Mouse (Mus musculus) intestine, embryonic 16.5 days (tissue): ENCODE measurements around the gene Ptpn14. TPM values are rescaled to one million over a fixed set of nuclear protein-coding genes. Genes with fewer than 3 reads are reported as not detected.

Experiments used
- ATAC-seq: fragments of 200-750 bp; cut with Nextera tagmentation; 2 replicates; pipeline ENCODE4 v1.8.0; 2017; ENCODE audit warnings: moderate TSS enrichment, moderate library complexity
- H3K27ac ChIP-seq: fragments of 300-500 bp; sonication (generic); 2 replicates; pipeline ENCODE4 v1.5.1; 2014; ENCODE audit warnings: mild to moderate bottlenecking, low read length
- H3K27me3 ChIP-seq: fragments of 300-500 bp; sonication (generic); replicated peaks from 2 replicates; pipeline ENCODE4 v1.6.1; 2014; ENCODE audit warnings: low read length, control low read depth, mixed read lengths; ENCODE audit not compliant: control insufficient read depth, insufficient read depth
- H3K36me3 ChIP-seq: fragments of 300-500 bp; sonication (generic); 2 replicates; pipeline ENCODE4 v1.6.1; 2014; ENCODE audit warnings: low read length, control low read depth; ENCODE audit not compliant: control insufficient read depth, insufficient read depth
- H3K4me1 ChIP-seq: fragments of 300-500 bp; sonication (generic); 2 replicates; pipeline ENCODE4 v1.6.1; 2014; ENCODE audit warnings: low read length, control low read depth, mixed read lengths; ENCODE audit not compliant: control insufficient read depth, insufficient read depth
- H3K4me2 ChIP-seq: fragments of 300-500 bp; sonication (generic); 2 replicates; pipeline ENCODE4 v1.6.1; 2014; ENCODE audit warnings: low read depth, low read length, control low read depth
- H3K4me3 ChIP-seq: fragments of 300-500 bp; sonication (generic); 2 replicates; pipeline ENCODE4 v1.5.1; 2014; ENCODE audit warnings: mild to moderate bottlenecking, low read length
- H3K9ac ChIP-seq: fragments of 300-500 bp; sonication (generic); 2 replicates; pipeline ENCODE4 v1.6.1; 2014; ENCODE audit warnings: low read depth, low read length
- H3K9me3 ChIP-seq: fragments of 300-500 bp; sonication (generic); 2 replicates; pipeline ENCODE4 v1.6.1; 2016; ENCODE audit warnings: low read length, control low read depth; ENCODE audit not compliant: control insufficient read depth
- WGBS: fragments of 180-500 bp; shearing (Covaris S2); extraction: QIAGEN DNeasy Blood & Tissue Kit; methylation state at CpG from one replicate; pipeline ENCODE4 v1.1.7; 2014; 5-methylcytosine and 5-hydroxymethylcytosine counted together
- polyA plus RNA-seq: library from polyadenylated mRNA; unstranded; fragments of >200 nt; fragmentation: Nextera tagmentation; extraction: Ambion mirVana; gene quantifications from 2 replicates; pipeline ENCODE4 v1.2.1, GENCODE M21; 2015

Gene Ptpn14
- polyA plus RNA-seq, 1 experiment from 2014 or later, result 4.0 TPM

DNA sequence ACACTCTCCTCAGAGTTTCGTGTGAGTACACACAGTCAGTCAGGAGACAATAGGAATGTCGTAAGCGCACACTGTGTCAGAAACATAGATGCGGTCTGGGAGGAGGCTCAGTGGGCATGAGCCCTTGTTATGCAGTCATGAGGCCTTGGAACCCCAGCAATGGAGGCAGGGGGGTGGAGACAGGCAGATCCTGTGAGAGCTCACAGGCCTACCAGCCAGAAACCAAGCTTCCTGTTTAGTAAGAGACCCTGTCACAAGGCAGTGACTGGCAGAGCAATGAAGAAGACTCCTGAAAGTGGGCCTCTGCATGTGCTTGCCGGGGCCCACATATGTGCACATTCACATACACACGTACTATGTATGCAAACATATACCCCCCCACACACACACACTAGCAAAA lies 79.9 kb downstream of the Ptpn14 start:
- 92% methylated on average over 6 of the region's 6 CpGs for WGBS
- Histone ChIP-seq H3K4me3 (no peak overlapping the region), H3K36me3 (no peaks in the 10 kb centered on the region), H3K4me1 (peaks cover 8% of the 10 kb centered on the region; the same call in 1 of the 2 replicates), H3K27me3 (no peaks in the 10 kb centered on the region), H3K9me3 (no peaks in the 10 kb centered on the region), H3K9ac (no peak overlapping the region), H3K4me2 (no peak overlapping the region), H3K27ac (no peak overlapping the region)
- no peak for ATAC-seq

GRCm38 (mm10) chr1:189808453-189808852 lies 80.4 kb downstream of the Ptpn14 start:
- no peaks in the 10 kb centered on the region for H3K9me3 ChIP-seq
- H3K4me2 ChIP-seq, result no peak overlapping the region
- H3K9ac ChIP-seq, result no peak overlapping the region
- H3K27me3 ChIP-seq, result no peaks in the 10 kb centered on the region
- ATAC-seq, result no peak
- H3K4me1 ChIP-seq, result peaks cover 8% of the 10 kb centered on the region; the same call in 1 of the 2 replicates
- no peak overlapping the region for H3K4me3 ChIP-seq
- no peak overlapping the region for H3K27ac ChIP-seq
- WGBS, result 78% methylated on average over 2 of the region's 2 CpGs
- H3K36me3 ChIP-seq, result no peaks in the 10 kb centered on the region

DNA sequence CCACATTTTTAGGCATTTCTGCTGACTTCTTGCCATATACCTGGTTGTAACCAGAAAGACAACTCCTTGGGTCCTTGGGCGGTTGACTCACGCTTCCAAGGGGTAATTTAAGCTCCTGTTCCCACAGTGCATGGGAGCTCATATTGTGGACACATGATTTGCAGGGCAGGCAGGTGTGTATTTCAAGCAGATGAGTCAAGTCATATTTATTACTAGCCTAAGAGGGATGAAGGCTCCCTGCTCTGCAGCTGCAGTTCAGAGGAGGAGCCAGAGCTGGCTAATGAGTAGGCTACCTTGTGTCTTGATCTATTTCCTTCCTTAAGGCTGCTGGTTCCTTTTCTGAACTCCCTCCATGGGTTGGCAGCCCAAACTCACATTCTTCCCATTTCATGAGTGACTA lies 83.7 kb downstream of the Ptpn14 start:
- Histone ChIP-seq H3K27ac (no peak overlapping the region), H3K4me1 (peaks cover 8% of the 10 kb centered on the region; the same call in 1 of the 2 replicates), H3K36me3 (no peaks in the 10 kb centered on the region), H3K9me3 (no peaks in the 10 kb centered on the region), H3K27me3 (no peaks in the 10 kb centered on the region), H3K4me2 (no peak overlapping the region), H3K4me3 (no peak overlapping the region), H3K9ac (no peak overlapping the region)
- WGBS, result 69% methylated on average over 2 of the region's 2 CpGs
- ATAC-seq, result peak; percentile 53; the same call in 1 of the 2 replicates

- Histone ChIP-seq H3K9me3 (no peaks in the 10 kb centered on the region), H3K27ac (no peak overlapping the region), H3K9ac (no peak overlapping the region), H3K36me3 (no peaks in the 10 kb centered on the region), H3K27me3 (no peaks in the 10 kb centered on the region), H3K4me2 (no peak overlapping the region), H3K4me1 (peaks cover 10% of the 10 kb centered on the region; the same call in 1 of the 2 replicates), H3K4me3 (no peak overlapping the region)
- no peak for ATAC-seq
- 72% methylated on average over 4 of the region's 4 CpGs for WGBS
These were observed 86.3 kb downstream of the Ptpn14 start for GRCm38 (mm10) chr1:189814385-189814784.

- no peak overlapping the region for H3K4me3 ChIP-seq
- H3K4me1 ChIP-seq, result peaks cover 7% of the 10 kb centered on the region; the same call in 1 of the 2 replicates
- no peaks in the 10 kb centered on the region for H3K36me3 ChIP-seq
- H3K9ac ChIP-seq, result no peak overlapping the region
- no peaks in the 10 kb centered on the region for H3K27me3 ChIP-seq
- peak overlapping the region; percentile 35; the same call in 1 of the 2 replicates for H3K27ac ChIP-seq
- H3K9me3 ChIP-seq, result no peaks in the 10 kb centered on the region
- WGBS, result 80% methylated on average over 8 of the region's 8 CpGs
- ATAC-seq, result no peak
- H3K4me2 ChIP-seq, result no peak overlapping the region
These were observed 89.0 kb downstream of the Ptpn14 start for GRCm38 (mm10) chr1:189817089-189817488.

DNA sequence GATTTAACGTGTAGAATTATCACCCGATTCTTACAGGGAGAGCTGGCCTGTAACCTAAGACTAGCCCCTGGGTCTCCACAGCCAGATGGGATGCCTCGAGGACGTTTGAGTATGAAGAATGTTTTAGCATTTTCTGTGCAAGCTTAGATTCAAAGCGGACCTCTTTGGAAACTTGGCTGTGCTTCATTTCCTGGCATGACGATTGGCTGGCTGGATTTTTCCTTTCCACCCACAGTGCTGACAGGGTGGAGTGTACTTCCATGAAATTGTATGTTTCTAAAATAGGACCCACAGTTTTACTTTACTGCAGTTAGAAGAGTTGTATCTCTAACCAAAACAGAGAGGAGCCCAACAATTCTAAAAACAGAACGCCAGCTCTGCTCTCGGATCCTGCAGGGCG lies 89.7 kb downstream of the Ptpn14 start:
- WGBS, result 61% methylated on average over 9 of the region's 9 CpGs
- H3K4me1 ChIP-seq, result peaks cover 4% of the 10 kb centered on the region; the same call in 1 of the 2 replicates
- 0 out of 2 replicates have a peak overlapping the region, but pooled peaks have one; percentile 16 for H3K27ac ChIP-seq
- no peak overlapping the region for H3K4me3 ChIP-seq
- no peak overlapping the region for H3K9ac ChIP-seq
- H3K36me3 ChIP-seq, result no peaks in the 10 kb centered on the region
- ATAC-seq, result no peak
- no peak overlapping the region for H3K4me2 ChIP-seq
- H3K9me3 ChIP-seq, result no peaks in the 10 kb centered on the region
- no peaks in the 10 kb centered on the region for H3K27me3 ChIP-seq

- Histone ChIP-seq H3K27ac (no peak overlapping the region), H3K9ac (no peak overlapping the region), H3K4me3 (no peak overlapping the region), H3K27me3 (no peaks in the 10 kb centered on the region), H3K36me3 (no peaks in the 10 kb centered on the region), H3K4me2 (no peak overlapping the region), H3K4me1 (0 out of 2 replicates have a peak, but pooled peaks cover 2% of the 10 kb centered on the region), H3K9me3 (no peaks in the 10 kb centered on the region)
- ATAC-seq, result peak; percentile 62; the same call in 1 of the 2 replicates
- WGBS, result 40% methylated on average over 5 of the region's 5 CpGs
These were observed 92.0 kb downstream of the Ptpn14 start for GRCm38 (mm10) chr1:189820111-189820510.

DNA sequence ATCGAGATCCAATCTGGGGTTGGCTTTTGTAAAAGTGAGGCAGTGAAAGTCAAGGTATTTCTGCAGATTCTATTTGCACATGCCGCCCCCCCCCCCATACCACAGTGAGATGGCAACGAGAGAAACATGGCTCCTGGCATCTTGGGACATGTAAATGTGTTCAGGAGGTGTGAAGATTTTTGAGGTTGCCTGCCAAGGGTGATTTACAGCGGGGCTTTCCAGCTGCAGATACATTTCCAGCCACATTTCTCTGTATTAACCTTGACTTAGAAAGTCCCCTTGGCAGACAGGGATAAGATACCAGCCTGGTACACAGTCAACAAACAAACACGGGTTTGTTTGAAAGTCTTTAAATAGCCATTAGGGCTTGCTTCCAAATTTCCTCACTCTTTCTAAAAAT lies 96.4 kb downstream of the Ptpn14 start:
- Histone ChIP-seq H3K36me3 (no peaks in the 10 kb centered on the region), H3K27ac (no peak overlapping the region), H3K4me3 (no peak overlapping the region), H3K27me3 (no peaks in the 10 kb centered on the region), H3K9ac (no peak overlapping the region), H3K4me1 (no peaks in the 10 kb centered on the region), H3K9me3 (no peaks in the 10 kb centered on the region), H3K4me2 (no peak overlapping the region)
- WGBS, result 78% methylated on average over 5 of the region's 5 CpGs
- no peak for ATAC-seq

GRCm38 (mm10) chr1:189830391-189830790 lies 102.3 kb downstream of the Ptpn14 start:
- Histone ChIP-seq H3K9me3 (no peaks in the 10 kb centered on the region), H3K36me3 (no peaks in the 10 kb centered on the region), H3K4me3 (no peak overlapping the region), H3K4me2 (no peak overlapping the region), H3K27ac (no peak overlapping the region), H3K9ac (0 out of 2 replicates have a peak overlapping the region, but pooled peaks have one; percentile 6), H3K4me1 (peaks cover 6% of the 10 kb centered on the region), H3K27me3 (no peaks in the 10 kb centered on the region)
- ATAC-seq, result no peak; the same call in 1 of the 2 replicates
- 53% methylated on average over 4 of the region's 4 CpGs for WGBS

DNA sequence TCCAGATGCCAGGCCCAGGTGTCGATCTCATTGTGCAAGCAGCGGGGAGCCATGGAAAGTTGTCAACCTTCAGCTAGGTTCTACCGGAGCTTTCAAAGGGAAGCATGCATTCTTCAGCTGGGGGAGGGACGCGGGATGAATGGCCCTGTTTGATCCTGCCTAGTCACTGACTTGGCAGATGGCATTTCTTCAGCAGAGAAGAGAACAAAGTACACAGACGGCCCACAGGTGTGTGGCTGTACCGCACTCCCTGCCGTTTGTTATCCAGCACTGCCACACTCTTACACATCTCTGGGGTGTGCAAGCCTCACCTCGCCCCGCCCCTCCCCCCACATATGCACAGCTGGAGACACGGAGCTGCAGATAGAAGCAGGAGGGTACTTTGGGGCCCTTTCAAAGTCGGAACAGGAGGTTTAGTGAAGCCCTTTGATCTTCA lies 102.7 kb downstream of the Ptpn14 start:
- Histone ChIP-seq H3K4me2 (peak overlapping the region; percentile 26; the same call in 1 of the 2 replicates), H3K27ac (no peak overlapping the region), H3K4me3 (no peak overlapping the region), H3K9ac (0 out of 2 replicates have a peak overlapping the region, but pooled peaks have one; percentile 6), H3K9me3 (no peaks in the 10 kb centered on the region), H3K27me3 (no peaks in the 10 kb centered on the region), H3K4me1 (peaks cover 6% of the 10 kb centered on the region), H3K36me3 (no peaks in the 10 kb centered on the region)
- 18% methylated on average over 12 of the region's 12 CpGs for WGBS
- peak; percentile 93 for ATAC-seq
